Mouse (Mus musculus) cerebellum, adult 8-10 months (tissue): ENCODE results near the gene Efcab2.
"Not testable (repeated sequence)": the region's sequence is repeated elsewhere in the genome, so short reads cannot be mapped to it uniquely, and the experiment has no call there.

Experiments used
- DNase-seq: peaks from one replicate; pipeline ENCODE4 v3.0.0; 2022

The Efcab2 gene

GRCm38 (mm10) chr1:178405445-178405911 lies 407 bp upstream of the Efcab2 start:
- peak; percentile 80 for DNase-seq

DNA sequence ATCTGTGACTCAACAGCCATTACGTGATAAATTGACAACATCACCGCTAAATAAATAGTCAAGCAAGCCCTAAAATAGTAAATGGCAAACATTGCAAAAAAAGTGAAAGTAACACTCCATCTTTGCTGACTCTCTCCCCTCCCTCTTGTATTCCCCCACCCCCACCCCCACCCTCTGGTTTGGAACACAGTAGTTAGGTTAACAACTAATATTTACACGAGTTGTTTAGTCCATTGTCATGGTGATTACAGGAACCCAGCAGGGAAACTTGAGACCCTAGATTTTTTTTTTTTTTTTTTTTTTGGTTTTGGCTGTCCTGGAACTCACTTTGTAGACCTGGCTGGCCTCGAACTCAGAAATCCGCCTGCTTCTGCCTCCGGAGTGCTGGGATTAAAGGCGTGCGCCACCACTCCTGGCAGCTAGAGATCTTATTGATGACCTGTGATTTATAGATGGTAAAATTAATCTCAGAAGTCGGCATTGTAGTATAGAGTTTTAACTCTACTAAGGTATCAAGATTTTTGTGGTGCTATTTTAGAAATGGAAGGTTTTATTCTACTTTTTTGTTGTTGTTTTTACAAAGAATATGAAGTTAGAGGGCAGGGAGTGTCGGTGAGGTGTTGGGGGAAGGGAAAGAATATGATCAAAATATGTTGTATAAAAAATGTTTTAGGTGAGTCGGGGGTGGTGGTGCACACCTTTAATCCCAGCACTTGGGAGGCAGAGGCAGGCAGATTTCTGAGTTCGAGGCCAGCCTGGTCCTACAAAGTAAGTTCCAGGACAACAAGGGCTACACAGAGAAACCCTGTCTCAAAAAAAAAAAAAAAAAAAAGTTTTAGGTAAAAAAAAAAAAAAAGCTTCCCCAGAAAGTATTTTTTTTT lies 1.1 kb downstream of the Efcab2 start:
- peak; percentile 25 for DNase-seq

- DNase-seq = peak; percentile 37
Observed at GRCm38 (mm10) chr1:178407651-178408050, 1.8 kb downstream of the Efcab2 start.

DNA sequence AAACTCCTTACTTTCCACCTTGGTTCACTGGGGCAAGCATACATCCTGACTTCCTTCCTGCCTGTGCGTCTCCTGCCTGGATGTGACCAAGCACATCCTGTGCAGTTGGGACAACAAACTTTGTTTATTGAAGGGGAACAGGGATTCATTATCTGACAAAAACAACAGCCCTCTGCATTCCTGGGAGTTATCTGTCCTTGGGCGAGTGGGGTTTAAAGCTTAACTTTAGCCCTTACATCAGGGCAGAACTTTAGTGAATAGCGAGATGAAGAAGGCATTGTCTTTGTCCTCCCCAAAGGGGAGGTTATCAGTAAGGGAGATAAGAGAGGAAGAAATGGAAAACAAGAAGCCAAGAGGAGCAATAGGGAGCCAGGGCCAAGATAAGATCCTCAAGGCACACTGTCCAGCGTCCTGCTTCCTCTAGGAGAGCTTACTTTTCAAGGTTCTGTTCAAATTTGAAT lies 3.0 kb downstream of the Efcab2 start:
- DNase-seq = no peak

GRCm38 (mm10) chr1:178413367-178413766 lies 7.5 kb downstream of the Efcab2 start:
- DNase-seq = not testable (repeated sequence)

GRCm38 (mm10) chr1:178419608-178420007 lies 13.7 kb downstream of the Efcab2 start:
- no peak for DNase-seq

DNA sequence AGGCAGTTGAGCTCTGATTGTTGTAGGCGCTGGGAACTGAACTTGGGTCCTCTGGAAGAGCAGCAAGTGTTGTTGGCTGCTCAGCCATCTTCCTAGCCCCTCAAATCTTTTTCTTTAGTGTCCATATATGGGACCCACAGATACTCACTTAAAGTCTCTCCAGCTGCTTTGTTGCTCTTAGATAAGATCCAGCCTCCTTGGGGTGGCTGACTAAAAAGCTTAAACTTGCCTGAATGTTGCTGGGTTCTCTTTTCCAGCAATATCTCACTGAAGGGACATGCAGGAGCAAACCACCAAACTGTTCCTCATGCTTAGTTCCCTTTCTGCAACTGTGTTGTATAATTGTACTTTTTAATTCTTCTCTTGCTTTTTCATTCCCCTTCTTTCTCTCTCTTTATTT lies 17.8 kb downstream of the Efcab2 start:
- no peak for DNase-seq

DNA sequence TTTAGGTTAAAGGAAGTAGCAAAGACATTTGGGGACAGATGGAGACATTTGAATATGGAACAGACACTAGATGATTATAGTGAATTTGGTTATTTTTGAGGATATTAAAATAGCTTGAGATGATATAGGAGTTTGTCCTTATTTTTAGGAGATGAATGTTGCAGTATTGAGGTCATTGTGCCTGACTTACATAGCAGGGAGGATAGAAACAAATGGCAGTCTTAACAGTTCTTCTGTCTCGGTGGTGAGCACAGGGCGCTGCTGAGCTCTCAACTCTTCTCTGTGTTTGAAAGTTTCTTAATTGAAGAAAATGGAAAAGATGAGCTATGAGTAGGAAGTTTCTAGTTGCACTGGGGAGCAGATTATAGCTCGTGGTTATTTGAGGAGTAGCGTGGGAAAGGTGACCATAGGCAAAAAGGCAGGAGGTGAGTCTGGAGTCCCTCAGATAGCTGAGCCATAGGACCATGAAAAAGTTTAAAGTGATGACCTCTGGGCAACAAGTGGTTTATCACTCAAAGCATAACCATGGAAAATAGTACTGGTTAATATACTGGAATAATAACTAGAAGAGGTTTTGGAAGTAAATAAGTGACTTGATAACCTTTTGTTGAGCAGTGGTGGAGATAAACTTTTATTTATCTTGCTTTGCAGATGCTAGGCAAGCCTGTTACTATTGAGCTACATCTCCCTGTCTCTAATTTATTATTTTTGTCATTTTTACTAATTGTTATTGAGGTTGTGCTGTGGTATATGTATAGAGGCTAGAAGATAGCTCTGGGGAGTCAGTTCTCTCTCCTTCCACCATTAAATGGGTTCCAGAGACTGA lies 25.9 kb downstream of the Efcab2 start:
- DNase-seq = no peak

GRCm38 (mm10) chr1:178433619-178434018 lies 27.7 kb downstream of the Efcab2 start:
- DNase-seq = no peak

DNA sequence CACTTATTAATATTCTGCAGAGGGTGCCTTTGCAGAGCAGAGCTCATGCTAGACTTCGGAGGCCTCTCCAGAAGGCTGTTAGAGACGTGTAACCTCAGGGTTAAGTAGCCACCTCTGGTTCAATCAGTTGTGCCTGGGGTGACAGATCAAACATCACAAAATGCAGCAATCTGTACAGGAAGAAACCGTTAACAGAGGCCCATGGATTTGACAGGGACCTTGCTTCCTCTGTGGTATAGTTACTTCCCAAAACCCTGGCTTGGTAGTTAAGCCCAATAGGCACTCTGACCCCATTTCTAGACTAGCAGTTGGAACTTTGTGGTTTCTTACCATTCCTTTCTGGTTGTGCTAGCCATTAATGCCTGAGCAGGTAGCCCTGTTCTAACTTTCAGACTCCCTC lies 38.5 kb downstream of the Efcab2 start:
- no peak for DNase-seq

GRCm38 (mm10) chr1:178447036-178447435 lies 41.2 kb downstream of the Efcab2 start:
- no peak for DNase-seq

DNA sequence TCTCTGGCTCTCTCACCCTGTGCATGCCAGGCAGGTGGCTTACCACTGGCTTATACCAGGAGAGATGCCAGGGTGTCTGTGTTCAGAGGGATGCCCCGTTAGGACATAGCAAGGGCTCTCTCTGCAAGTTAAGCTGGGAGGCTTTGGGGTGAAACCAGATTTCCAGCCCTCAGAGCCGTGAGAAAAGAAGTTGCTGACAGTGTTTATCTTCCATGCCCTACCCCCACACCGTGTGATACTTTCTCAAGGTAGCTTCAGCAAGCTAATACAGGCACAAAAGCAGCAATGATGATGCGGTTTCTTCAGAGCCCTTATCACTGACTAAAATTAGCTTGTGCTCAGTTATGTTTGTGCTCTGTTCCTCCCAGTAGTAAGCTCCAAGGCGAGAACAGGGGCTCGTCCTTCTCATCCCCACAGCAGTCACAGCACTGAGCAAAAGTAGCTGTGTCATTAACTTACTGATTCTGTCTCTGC lies 42.4 kb downstream of the Efcab2 start:
- DNase-seq = peak; percentile 50

DNA sequence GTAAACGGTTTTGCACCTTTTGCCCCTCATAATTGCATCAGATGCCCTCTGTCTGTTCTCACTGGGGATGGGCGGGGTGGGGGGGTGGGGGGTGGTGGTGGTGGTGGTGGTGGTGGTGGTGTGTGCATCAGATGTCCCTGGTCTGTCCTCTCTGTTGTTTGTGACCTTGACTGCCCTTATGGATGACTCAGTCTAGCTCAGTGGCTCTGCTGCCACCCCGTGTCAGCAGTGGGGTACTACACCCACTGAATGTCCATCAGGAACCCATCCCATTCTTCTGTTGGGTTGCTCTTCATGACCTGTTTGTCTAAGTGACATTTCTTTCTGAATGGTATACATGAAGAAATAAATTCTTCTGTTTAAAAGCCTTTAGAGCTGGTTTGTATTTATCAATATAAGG lies 43.3 kb downstream of the Efcab2 start:
- peak; percentile 80 for DNase-seq

- no peak for DNase-seq
Observed at GRCm38 (mm10) chr1:178449933-178450332, 44.0 kb downstream of the Efcab2 start.

DNA sequence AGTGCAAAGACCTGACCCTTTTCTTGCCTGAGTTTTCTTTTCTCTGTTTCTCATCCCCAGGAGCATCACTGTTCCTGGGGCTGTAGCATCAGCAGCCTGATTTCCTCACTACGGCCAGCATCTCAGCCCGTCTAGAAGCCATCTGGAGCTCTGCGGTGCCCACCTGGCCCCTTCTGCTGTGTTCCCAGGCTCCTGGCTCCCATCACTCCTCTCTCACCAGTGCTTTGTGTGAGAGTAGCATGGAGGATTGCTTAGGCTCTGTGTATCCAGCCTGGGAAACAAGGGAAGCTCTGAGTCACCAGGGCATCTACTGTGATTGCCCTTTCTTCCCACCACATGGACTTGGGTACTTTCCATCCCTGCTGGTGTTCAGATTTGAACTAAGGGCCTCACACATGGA lies 48.2 kb downstream of the Efcab2 start:
- DNase-seq = peak; percentile 94

DNA sequence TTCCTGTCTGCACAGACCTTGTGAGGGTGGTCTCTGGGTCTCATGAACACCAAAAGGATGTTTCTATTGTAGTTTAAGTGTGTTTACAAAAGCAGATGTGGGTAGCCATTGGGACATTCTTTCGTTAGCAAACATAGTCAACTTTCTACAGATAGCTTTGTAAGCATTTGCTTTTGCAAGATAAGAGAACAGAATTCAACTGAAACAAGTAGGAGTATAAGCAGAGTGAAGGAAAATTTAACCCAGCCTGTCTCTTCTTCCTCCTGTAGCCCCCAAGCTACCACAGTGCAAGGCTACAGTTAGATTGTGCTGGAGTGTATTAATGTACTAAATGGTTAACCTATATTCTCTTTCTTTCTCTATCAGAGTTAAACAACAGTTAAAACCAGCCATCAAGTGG lies 49.2 kb downstream of the Efcab2 start:
- DNase-seq = no peak

DNA sequence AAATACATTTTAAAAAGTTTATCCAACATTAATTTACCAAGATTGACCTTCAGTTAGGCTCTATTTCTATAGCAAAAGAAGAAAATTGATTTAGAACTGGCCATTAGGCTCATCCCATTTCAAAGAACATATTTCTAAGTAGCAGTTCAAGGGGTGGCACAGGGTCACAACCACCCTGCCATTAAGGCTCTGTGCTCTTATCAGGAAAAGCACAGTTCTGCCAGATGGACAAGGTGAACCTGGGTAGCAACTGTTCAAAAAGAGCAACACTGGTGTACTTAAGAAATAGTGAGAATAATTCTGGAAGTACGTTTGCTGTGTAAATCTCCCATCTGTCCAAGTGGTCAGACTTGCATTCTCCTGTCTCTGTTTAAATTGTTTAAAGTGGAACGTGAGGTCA lies 52.1 kb downstream of the Efcab2 start:
- DNase-seq = no peak

GRCm38 (mm10) chr1:178463712-178464111 lies 57.8 kb downstream of the Efcab2 start:
- peak; percentile 88 for DNase-seq

DNA sequence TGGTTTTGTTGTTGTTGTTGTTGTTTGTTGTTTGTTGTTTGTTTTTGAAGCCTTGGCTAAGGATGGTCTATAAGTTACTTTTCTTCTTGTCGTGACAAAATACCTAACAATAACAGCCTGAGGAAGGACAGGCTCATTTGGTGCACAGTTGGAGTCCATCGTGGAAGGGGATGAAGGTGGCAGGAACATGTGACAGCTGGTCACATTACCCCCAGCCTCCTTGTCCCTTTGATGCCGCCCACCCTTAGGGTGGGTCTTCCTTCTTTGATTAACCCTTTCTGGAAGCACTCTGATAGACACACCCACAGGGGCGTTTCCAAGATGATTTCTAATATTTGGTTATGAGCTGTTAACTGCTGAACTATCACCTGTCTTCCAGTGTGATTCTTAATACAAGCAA lies 58.3 kb downstream of the Efcab2 start:
- DNase-seq = no peak

- DNase-seq = no peak
Observed at GRCm38 (mm10) chr1:178467594-178467993, 61.7 kb downstream of the Efcab2 start.

DNA sequence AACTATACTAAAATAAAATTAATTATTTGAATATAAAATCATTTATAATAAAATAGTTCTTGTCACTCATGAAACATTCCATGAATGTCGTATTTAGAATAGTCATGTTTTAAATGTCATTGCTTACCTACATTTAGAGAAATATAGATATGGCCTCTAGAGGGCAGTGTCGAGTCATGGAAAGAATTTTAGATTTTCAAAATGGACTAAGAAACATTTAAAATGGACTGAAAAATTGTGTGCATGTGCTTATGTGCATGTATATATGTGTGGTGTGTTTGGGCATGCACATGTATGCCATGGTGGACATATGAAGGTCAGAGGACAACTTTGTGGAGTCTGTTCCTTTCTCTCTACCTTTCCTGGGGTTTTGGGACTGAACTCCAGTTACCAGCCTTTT lies 62.4 kb downstream of the Efcab2 start:
- DNase-seq = no peak

DNA sequence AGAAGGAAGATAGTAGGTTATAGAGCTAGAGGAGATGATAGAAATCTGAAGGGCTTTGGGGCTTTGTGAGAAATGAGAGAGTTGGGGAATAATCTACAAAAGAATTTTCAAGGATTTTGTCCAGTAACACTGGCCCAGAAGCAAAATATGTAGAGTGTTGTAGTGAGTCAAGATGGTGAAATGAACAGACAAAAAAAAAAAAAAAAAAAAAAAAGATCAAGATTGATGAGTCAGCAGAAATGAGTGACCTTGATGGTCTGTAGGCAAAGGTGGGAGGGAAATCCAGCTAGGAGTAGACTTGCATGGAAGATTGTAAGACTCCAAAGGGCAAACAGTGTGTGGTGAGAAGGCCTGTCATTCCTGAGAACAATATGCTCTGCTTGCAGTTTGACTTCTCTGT lies 78.0 kb downstream of the Efcab2 start:
- DNase-seq = no peak

GRCm38 (mm10) chr1:178485138-178485867 lies 79.4 kb downstream of the Efcab2 start:
- no peak for DNase-seq
